Mouse (Mus musculus): ENCODE results near the gene Lmntd2. TPM values are rescaled to one million over a fixed set of nuclear protein-coding genes. Genes with fewer than 3 reads are reported as not detected.

Lmntd2 gene
- total and polyA plus RNA-seq, 2 experiments from 2014 or later, result 0.36 TPM; not detected in 1

- 93% methylated on average over 18 of the region's 18 CpGs for WGBS
- no peak for ATAC-seq (ENCODE audit: low FRiP score)
- TF ChIP-seq CTCF (IDR thresholded peaks at IDR 0.05), result no peak
Measured at GRCm38 (mm10) chr7:141206182-141206937, 7.5 kb downstream of the Lmntd2 start.

GRCm38 (mm10) chr7:141205504-141205903 lies 8.4 kb downstream of the Lmntd2 start:
- Histone ChIP-seq H3K27ac (ENCODE audit: low read depth, low read length) (no peak overlapping the region), H3K9ac (replicated peaks; ENCODE audit: low read length, poor library complexity, severe bottlenecking) (no peak overlapping the region), H3K4me3 (ENCODE audit: low read depth, low read length) (no peak overlapping the region), H3K36me3 (ENCODE audit: insufficient read depth, low read length) (no peaks in the 10 kb centered on the region), H3K4me2 (ENCODE audit: low read depth, low read length, poor library complexity, severe bottlenecking) (no peak overlapping the region), H3K9me3 (ENCODE audit: low read length) (no peaks in the 10 kb centered on the region), H3K27me3 (ENCODE audit: insufficient read depth, low read length) (no peaks in the 10 kb centered on the region), H3K4me1 (ENCODE audit: insufficient read depth, low read length) (no peaks in the 10 kb centered on the region)
- DNase-seq (ENCODE audit: low spot score) (no peak), ATAC-seq (ENCODE audit: low FRiP score) (no peak)
- TF ChIP-seq CTCF (IDR thresholded peaks at IDR 0.05), result no peak
- 89% methylated on average over 5 of the region's 5 CpGs for WGBS

More at GRCm38 (mm10) chr7:141206182-141206937, 7.5 kb downstream of the Lmntd2 start:
- Histone ChIP-seq H3K9me3 (ENCODE audit: low read length) (no peaks in the 10 kb centered on the region), H3K9ac (replicated peaks; ENCODE audit: low read length, poor library complexity, severe bottlenecking) (no peak overlapping the region), H3K27ac (ENCODE audit: low read depth, low read length) (no peak overlapping the region), H3K4me2 (ENCODE audit: low read depth, low read length, poor library complexity, severe bottlenecking) (no peak overlapping the region), H3K4me3 (ENCODE audit: low read depth, low read length) (no peak overlapping the region), H3K27me3 (ENCODE audit: insufficient read depth, low read length) (no peaks in the 10 kb centered on the region), H3K4me1 (ENCODE audit: insufficient read depth, low read length) (no peaks in the 10 kb centered on the region), H3K36me3 (ENCODE audit: insufficient read depth, low read length) (no peaks in the 10 kb centered on the region)
- no peak for DNase-seq (ENCODE audit: low spot score)

DNA sequence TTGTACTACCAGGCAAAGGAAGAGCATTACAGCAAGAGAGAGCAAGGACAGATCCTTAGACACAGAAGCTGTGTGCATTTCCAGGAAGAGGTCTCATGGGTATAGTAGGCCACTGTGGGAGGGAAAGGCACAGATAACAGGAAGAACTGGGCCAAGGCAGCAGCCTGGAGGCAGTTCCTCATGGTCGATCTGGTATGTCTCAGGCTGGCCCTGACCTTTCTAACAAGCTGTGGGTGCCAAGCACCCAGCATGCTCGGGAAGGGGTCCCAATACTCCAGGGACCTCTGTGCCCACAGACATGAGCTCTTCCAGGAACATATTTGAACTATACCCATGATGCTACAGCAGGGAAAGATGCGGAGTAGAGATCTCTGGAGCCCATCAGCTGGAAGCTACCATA lies 9.3 kb downstream of the Lmntd2 start:
- H3K36me3 ChIP-seq (ENCODE audit: insufficient read depth, low read length), result no peaks in the 10 kb centered on the region
- no peak overlapping the region for H3K4me2 ChIP-seq (ENCODE audit: low read depth, low read length, poor library complexity, severe bottlenecking)
- 74% methylated on average over 3 of the region's 3 CpGs for WGBS
- H3K27me3 ChIP-seq (ENCODE audit: insufficient read depth, low read length), result no peaks in the 10 kb centered on the region
- no peaks in the 10 kb centered on the region for H3K4me1 ChIP-seq (ENCODE audit: insufficient read depth, low read length)
- no peaks in the 10 kb centered on the region for H3K9me3 ChIP-seq (ENCODE audit: low read length)
- no peak for DNase-seq (ENCODE audit: low spot score)
- no peak overlapping the region for H3K9ac ChIP-seq (replicated peaks; ENCODE audit: low read length, poor library complexity, severe bottlenecking)
- TF ChIP-seq CTCF (IDR thresholded peaks at IDR 0.05), result no peak
- no peak for ATAC-seq (ENCODE audit: low FRiP score)
- H3K27ac ChIP-seq (ENCODE audit: low read depth, low read length), result no peak overlapping the region
- no peak overlapping the region for H3K4me3 ChIP-seq (ENCODE audit: low read depth, low read length)

- no peak for TF ChIP-seq CTCF (IDR thresholded peaks at IDR 0.05)
- H3K27me3 ChIP-seq (ENCODE audit: insufficient read depth, low read length), result no peaks in the 10 kb centered on the region
- no peaks in the 10 kb centered on the region for H3K36me3 ChIP-seq (ENCODE audit: insufficient read depth, low read length)
- H3K4me1 ChIP-seq (ENCODE audit: insufficient read depth, low read length), result 0 out of 2 replicates have a peak, but pooled peaks cover under 1% of the 10 kb centered on the region
- 93% methylated on average over 4 of the region's 4 CpGs for WGBS
- DNase-seq (ENCODE audit: low spot score) (no peak), ATAC-seq (ENCODE audit: low FRiP score) (no peak)
- no peak overlapping the region for H3K9ac ChIP-seq (replicated peaks; ENCODE audit: low read length, poor library complexity, severe bottlenecking)
- no peak overlapping the region for H3K4me3 ChIP-seq (ENCODE audit: low read depth, low read length)
- no peak overlapping the region for H3K27ac ChIP-seq (ENCODE audit: low read depth, low read length)
- no peaks in the 10 kb centered on the region for H3K9me3 ChIP-seq (ENCODE audit: low read length)
- H3K4me2 ChIP-seq (ENCODE audit: low read depth, low read length, poor library complexity, severe bottlenecking), result no peak overlapping the region
Measured at GRCm38 (mm10) chr7:141198121-141198520, 15.8 kb downstream of the Lmntd2 start.

- no peaks in the 10 kb centered on the region for H3K9me3 ChIP-seq (ENCODE audit: low read length)
- H3K27me3 ChIP-seq (ENCODE audit: insufficient read depth, low read length), result no peaks in the 10 kb centered on the region
- no peak overlapping the region for H3K9ac ChIP-seq (replicated peaks; ENCODE audit: low read length, poor library complexity, severe bottlenecking)
- H3K4me2 ChIP-seq (ENCODE audit: low read depth, low read length, poor library complexity, severe bottlenecking), result no peak overlapping the region
- H3K36me3 ChIP-seq (ENCODE audit: insufficient read depth, low read length), result peaks cover 7% of the 10 kb centered on the region
- DNase-seq (ENCODE audit: low spot score), result no peak
- H3K4me3 ChIP-seq (ENCODE audit: low read depth, low read length), result no peak overlapping the region
- no peak for ATAC-seq (ENCODE audit: low FRiP score)
- WGBS, result 86% methylated on average over 8 of the region's 8 CpGs
- peaks cover 8% of the 10 kb centered on the region; the same call in 1 of the 2 replicates for H3K4me1 ChIP-seq (ENCODE audit: insufficient read depth, low read length)
- TF ChIP-seq CTCF (IDR thresholded peaks at IDR 0.05), result no peak
- H3K27ac ChIP-seq (ENCODE audit: low read depth, low read length), result no peak overlapping the region
Measured at GRCm38 (mm10) chr7:141196619-141197282, 17.1 kb downstream of the Lmntd2 start.

DNA sequence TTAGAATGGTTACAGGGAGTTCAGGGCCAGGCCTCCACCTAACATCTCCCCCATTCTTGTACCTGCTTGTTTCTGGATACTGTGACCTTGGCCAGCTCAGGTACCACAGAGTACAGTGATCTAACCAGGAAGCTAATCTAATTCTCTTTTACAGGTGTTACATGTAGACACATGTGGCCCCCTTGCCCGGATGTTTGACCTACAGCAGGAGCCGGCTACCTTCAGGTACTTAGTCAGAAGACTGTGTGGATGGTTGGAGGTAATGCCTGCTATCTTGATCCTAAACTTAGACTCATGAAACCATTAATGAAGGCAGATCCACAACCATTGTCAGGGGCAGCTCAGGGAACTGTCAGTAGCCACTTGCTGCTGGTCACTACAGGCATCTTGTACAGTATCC lies 18.1 kb downstream of the Lmntd2 start:
- Histone ChIP-seq H3K27me3 (ENCODE audit: insufficient read depth, low read length) (no peaks in the 10 kb centered on the region), H3K4me2 (ENCODE audit: low read depth, low read length, poor library complexity, severe bottlenecking) (0 out of 2 replicates have a peak overlapping the region, but pooled peaks have one; percentile 65), H3K27ac (ENCODE audit: low read depth, low read length) (no peak overlapping the region), H3K4me3 (ENCODE audit: low read depth, low read length) (no peak overlapping the region), H3K9ac (replicated peaks; ENCODE audit: low read length, poor library complexity, severe bottlenecking) (no peak overlapping the region), H3K36me3 (ENCODE audit: insufficient read depth, low read length) (peaks cover 17% of the 10 kb centered on the region), H3K9me3 (ENCODE audit: low read length) (no peaks in the 10 kb centered on the region), H3K4me1 (ENCODE audit: insufficient read depth, low read length) (peaks cover 8% of the 10 kb centered on the region; the same call in 1 of the 2 replicates)
- ATAC-seq (ENCODE audit: low FRiP score), result no peak
- no peak for TF ChIP-seq CTCF (IDR thresholded peaks at IDR 0.05)
- WGBS, result 93% methylated on average over 2 of the region's 2 CpGs
- no peak for DNase-seq (ENCODE audit: low spot score)

All from midbrain, postnatal 0 days (tissue).